Mouse (Mus musculus): ENCODE measurements around the gene Ubac2. TPM values are rescaled to one million over a fixed set of nuclear protein-coding genes. Genes with fewer than 3 reads are reported as not detected.
A peak's percentile ranks its signal among the peaks of the same experiment; 100 is the strongest.
"Not testable (repeated sequence)": the region's sequence is repeated elsewhere in the genome, so short reads cannot be mapped to it uniquely, and the experiment has no call there.

Ubac2 gene
- 48.3 and 53.8 TPM in 2 replicates for polyA plus RNA-seq (2015; fragmentation: Nextera tagmentation; extraction: Ambion mirVana)

DNA sequence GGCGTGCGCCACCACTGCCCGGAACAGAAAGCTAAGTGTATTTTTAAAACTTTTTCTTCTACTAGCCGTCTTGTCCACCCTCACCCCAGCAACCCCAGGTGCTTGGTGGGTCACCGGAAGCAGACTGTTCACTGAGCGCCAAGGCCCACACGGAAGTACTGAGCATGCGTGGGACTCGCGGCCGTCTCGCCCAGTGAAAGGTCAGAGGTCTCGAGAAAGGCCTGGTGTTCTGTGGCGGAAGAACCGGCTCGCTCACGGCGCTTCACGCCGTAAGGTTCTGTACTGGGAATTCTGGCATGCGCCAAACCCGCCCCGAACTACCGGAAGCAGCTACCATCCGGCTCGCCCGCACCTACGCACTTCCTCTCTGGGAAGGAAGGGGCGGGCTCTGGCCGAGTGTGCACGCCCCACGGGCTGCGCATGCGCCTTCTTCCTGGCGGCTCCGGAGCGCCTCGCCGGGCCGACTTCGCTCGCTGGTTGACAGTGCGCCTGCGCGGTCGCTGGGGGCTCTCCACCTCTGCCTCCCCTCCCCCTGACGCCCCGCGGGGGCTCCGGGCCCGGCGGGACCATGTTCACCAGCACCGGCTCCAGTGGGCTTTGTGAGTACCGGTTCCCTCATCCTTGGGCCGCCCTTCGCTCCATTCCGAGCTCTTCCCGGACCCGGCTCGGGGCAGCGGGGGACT, at the start of gene Ubac2:
TSS of gene Ubac2 (plus strand) at position 445 of the 683 bp plus-strand sequence.
- H3K4me2 ChIP-seq (ENCODE audit: low read depth, low read length) = peak within 1 kb of the TSS; percentile 99
- WGBS = under 1% methylated on average over 61 of the region's 61 CpGs

GRCm38 (mm10) chr14:121829816-121830442, 48.5 kb upstream of the Ubac2 start:
- H3K9ac ChIP-seq (ENCODE audit: low read length) = no peak overlapping the region
- WGBS = 68% methylated on average over 4 of the region's 4 CpGs
- no peak overlapping the region for H3K27ac ChIP-seq (ENCODE audit: low read length)
- H3K4me2 ChIP-seq (ENCODE audit: low read depth, low read length) = no peak overlapping the region
- peaks cover 4% of the 10 kb centered on the region; the same call in 1 of the 2 replicates for H3K4me1 ChIP-seq (ENCODE audit: control insufficient read depth, insufficient read depth, low read length)
- no peaks in the 10 kb centered on the region for H3K27me3 ChIP-seq (ENCODE audit: control insufficient read depth, insufficient read depth, low read length)
- no peak for ATAC-seq (replicated peaks; ENCODE audit: extremely low read depth, insufficient read depth, low FRiP score)
- no peaks in the 10 kb centered on the region for H3K36me3 ChIP-seq (ENCODE audit: control insufficient read depth, insufficient read depth)
- 0 out of 2 replicates have a peak, but pooled peaks cover 2% of the 10 kb centered on the region for H3K9me3 ChIP-seq (replicated peaks; ENCODE audit: control insufficient read depth, low read length)
- no peak overlapping the region for H3K4me3 ChIP-seq (ENCODE audit: low read length)

More for the DNA sequence above, at the start of gene Ubac2:
- Histone ChIP-seq H3K9ac (ENCODE audit: low read length) (peak within 1 kb of the TSS; percentile 98), H3K27ac (ENCODE audit: low read length) (peak within 1 kb of the TSS; percentile 96), H3K27me3 (ENCODE audit: control insufficient read depth, insufficient read depth, low read length) (no peaks in the 10 kb centered on the region), H3K4me3 (ENCODE audit: low read length) (peak within 1 kb of the TSS; percentile 97), H3K36me3 (ENCODE audit: control insufficient read depth, insufficient read depth) (no peaks in the 10 kb centered on the region), H3K4me1 (ENCODE audit: control insufficient read depth, insufficient read depth, low read length) (peaks cover 10% of the 10 kb centered on the region), H3K9me3 (replicated peaks; ENCODE audit: control insufficient read depth, low read length) (no peaks in the 10 kb centered on the region)
- peak; percentile 97 for ATAC-seq (replicated peaks; ENCODE audit: extremely low read depth, insufficient read depth, low FRiP score)

DNA sequence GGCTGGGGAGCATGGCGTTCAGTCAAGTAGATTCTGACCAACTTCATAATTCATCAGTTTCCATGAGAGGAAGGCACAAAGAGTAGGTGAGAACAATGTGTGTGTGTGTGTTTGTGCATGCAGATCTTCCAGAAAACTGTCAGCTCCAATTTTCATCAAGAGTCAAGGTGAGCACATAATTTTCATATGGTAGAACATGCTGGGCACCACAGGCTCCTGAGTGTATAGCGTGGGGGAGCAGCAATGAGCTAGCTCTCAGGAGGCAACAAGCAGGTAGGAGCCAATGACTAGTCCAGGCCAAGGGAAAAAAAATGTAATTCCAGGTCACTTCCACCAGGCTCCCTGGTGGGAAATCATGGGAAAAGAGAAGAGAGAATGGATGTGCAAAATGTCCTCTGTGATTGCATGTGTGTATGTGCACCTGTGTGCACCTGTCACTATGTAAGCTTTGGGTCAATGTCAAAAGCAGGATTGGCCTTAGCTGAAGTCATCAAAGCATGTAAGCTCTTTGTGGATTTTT, 45.4 kb upstream of the Ubac2 start:
- Histone ChIP-seq H3K27ac (ENCODE audit: low read length) (no peak overlapping the region), H3K27me3 (ENCODE audit: control insufficient read depth, insufficient read depth, low read length) (no peaks in the 10 kb centered on the region), H3K4me2 (ENCODE audit: low read depth, low read length) (no peak overlapping the region), H3K9ac (ENCODE audit: low read length) (no peak overlapping the region), H3K4me3 (ENCODE audit: low read length) (no peak overlapping the region), H3K4me1 (ENCODE audit: control insufficient read depth, insufficient read depth, low read length) (no peaks in the 10 kb centered on the region), H3K36me3 (ENCODE audit: control insufficient read depth, insufficient read depth) (no peaks in the 10 kb centered on the region), H3K9me3 (replicated peaks; ENCODE audit: control insufficient read depth, low read length) (peaks cover 13% of the 10 kb centered on the region)
- ATAC-seq (replicated peaks; ENCODE audit: extremely low read depth, insufficient read depth, low FRiP score) = no peak
- WGBS = 73% methylated on average over 2 of the region's 2 CpGs

DNA sequence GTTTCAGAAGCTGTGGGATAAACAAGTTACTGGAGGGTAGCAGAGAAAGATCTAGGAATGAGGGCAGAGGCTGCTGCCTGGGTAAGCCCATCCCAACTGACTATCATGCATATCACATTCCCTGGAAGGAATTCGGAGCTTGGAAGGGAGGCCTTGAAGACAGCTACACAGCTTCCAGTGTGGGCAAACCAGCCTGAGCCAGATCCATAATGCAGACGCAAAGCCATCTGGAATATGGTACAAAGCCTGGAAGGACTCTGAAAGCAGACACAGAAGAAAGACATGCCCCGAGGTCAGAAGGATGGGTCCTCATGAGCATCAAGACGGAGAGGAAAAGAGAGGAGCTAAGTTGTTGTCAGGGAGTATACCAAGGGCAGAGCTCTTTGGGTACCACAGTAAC, 40.3 kb upstream of the Ubac2 start:
- H3K4me3 ChIP-seq (ENCODE audit: low read length) = no peak overlapping the region
- no peaks in the 10 kb centered on the region for H3K27me3 ChIP-seq (ENCODE audit: control insufficient read depth, insufficient read depth, low read length)
- H3K4me1 ChIP-seq (ENCODE audit: control insufficient read depth, insufficient read depth, low read length) = no peaks in the 10 kb centered on the region
- no peak overlapping the region for H3K9ac ChIP-seq (ENCODE audit: low read length)
- H3K36me3 ChIP-seq (ENCODE audit: control insufficient read depth, insufficient read depth) = no peaks in the 10 kb centered on the region
- no peak for ATAC-seq (replicated peaks; ENCODE audit: extremely low read depth, insufficient read depth, low FRiP score)
- 88% methylated on average over 4 of the region's 4 CpGs for WGBS
- peaks cover 30% of the 10 kb centered on the region for H3K9me3 ChIP-seq (replicated peaks; ENCODE audit: control insufficient read depth, low read length)
- H3K4me2 ChIP-seq (ENCODE audit: low read depth, low read length) = no peak overlapping the region
- no peak overlapping the region for H3K27ac ChIP-seq (ENCODE audit: low read length)

DNA sequence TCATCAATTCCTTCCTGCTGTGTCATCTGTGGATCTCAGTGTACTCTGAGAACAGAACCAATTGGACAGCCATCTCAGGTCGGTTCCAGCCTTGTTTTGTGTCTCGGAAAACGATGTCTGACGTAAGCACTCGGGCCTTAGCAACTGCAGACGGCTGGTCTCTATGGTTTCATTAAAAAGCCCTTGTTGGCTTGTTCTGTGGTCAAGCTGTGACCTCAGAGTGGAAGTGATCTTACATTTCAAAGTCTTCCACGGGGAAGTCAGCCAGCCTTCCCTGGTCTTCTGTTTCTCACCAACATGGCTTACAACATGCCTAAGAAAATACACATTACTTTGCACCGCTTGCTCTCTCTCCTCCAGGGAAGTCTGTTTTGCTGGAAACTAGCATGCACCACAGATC, 38.2 kb upstream of the Ubac2 start:
- Histone ChIP-seq H3K9me3 (replicated peaks; ENCODE audit: control insufficient read depth, low read length) (peaks cover 25% of the 10 kb centered on the region), H3K9ac (ENCODE audit: low read length) (no peak overlapping the region), H3K27ac (ENCODE audit: low read length) (no peak overlapping the region), H3K27me3 (ENCODE audit: control insufficient read depth, insufficient read depth, low read length) (no peaks in the 10 kb centered on the region), H3K4me3 (ENCODE audit: low read length) (no peak overlapping the region), H3K4me2 (ENCODE audit: low read depth, low read length) (no peak overlapping the region), H3K4me1 (ENCODE audit: control insufficient read depth, insufficient read depth, low read length) (no peaks in the 10 kb centered on the region), H3K36me3 (ENCODE audit: control insufficient read depth, insufficient read depth) (no peaks in the 10 kb centered on the region)
- 88% methylated on average over 8 of the region's 8 CpGs for WGBS
- ATAC-seq (replicated peaks; ENCODE audit: extremely low read depth, insufficient read depth, low FRiP score) = no peak

DNA sequence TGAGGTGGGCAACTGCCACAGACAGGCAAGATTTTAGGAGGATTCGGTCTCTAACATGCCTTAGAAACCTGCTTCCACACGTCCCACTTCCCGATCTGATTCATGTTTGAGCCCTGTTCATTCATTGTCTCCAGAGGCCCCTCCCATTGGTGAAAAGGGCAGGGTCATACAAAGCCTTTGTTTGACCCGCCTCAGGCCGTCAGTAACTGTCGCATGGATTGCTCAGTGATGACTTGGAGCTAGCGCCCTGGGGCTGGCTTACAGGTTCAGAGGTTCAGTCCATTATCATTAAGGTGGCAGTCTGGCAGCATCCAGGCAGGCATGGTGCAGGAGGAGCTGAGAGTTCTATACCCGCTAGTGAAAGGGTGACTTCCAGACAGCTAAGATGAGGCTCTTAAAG, 33.9 kb upstream of the Ubac2 start:
- no peaks in the 10 kb centered on the region for H3K27me3 ChIP-seq (ENCODE audit: control insufficient read depth, insufficient read depth, low read length)
- no peaks in the 10 kb centered on the region for H3K4me1 ChIP-seq (ENCODE audit: control insufficient read depth, insufficient read depth, low read length)
- no peak overlapping the region for H3K9ac ChIP-seq (ENCODE audit: low read length)
- ATAC-seq (replicated peaks; ENCODE audit: extremely low read depth, insufficient read depth, low FRiP score) = no peak
- H3K4me2 ChIP-seq (ENCODE audit: low read depth, low read length) = no peak overlapping the region
- H3K4me3 ChIP-seq (ENCODE audit: low read length) = no peak overlapping the region
- H3K9me3 ChIP-seq (replicated peaks; ENCODE audit: control insufficient read depth, low read length) = peaks cover 6% of the 10 kb centered on the region; the same call in 1 of the 2 replicates
- WGBS = 71% methylated on average over 8 of the region's 8 CpGs
- no peak overlapping the region for H3K27ac ChIP-seq (ENCODE audit: low read length)
- no peaks in the 10 kb centered on the region for H3K36me3 ChIP-seq (ENCODE audit: control insufficient read depth, insufficient read depth)

DNA sequence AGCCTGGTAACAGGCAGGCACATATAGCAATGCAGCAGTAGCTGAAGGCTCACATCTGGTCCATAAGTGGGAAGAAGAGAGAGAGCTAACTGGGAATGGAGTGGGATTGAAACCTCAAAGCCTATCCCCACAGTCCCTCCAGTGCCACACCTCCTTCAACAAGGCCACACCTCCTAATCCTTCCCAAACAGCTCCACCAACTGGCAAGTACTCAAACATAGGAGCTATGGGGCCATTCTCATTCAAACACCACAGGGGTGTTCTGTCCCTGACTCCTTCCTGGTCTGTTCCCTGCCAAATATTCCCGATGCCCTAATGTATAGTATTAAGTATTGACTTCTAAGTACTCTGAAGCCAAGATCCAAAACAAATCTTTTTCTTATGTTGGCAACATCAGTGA, 27.2 kb upstream of the Ubac2 start:
- Histone ChIP-seq H3K4me3 (ENCODE audit: low read length) (no peak overlapping the region), H3K27me3 (ENCODE audit: control insufficient read depth, insufficient read depth, low read length) (no peaks in the 10 kb centered on the region), H3K4me1 (ENCODE audit: control insufficient read depth, insufficient read depth, low read length) (no peaks in the 10 kb centered on the region), H3K27ac (ENCODE audit: low read length) (no peak overlapping the region), H3K9me3 (replicated peaks; ENCODE audit: control insufficient read depth, low read length) (no peaks in the 10 kb centered on the region), H3K9ac (ENCODE audit: low read length) (no peak overlapping the region), H3K4me2 (ENCODE audit: low read depth, low read length) (no peak overlapping the region), H3K36me3 (ENCODE audit: control insufficient read depth, insufficient read depth) (no peaks in the 10 kb centered on the region)
- WGBS = 80% methylated on average over 1 of the region's 1 CpGs
- no peak for ATAC-seq (replicated peaks; ENCODE audit: extremely low read depth, insufficient read depth, low FRiP score)

GRCm38 (mm10) chr14:121852531-121852930, 25.9 kb upstream of the Ubac2 start:
- H3K4me2 ChIP-seq (ENCODE audit: low read depth, low read length) = no peak overlapping the region
- H3K9ac ChIP-seq (ENCODE audit: low read length) = no peak overlapping the region
- H3K27me3 ChIP-seq (ENCODE audit: control insufficient read depth, insufficient read depth, low read length) = no peaks in the 10 kb centered on the region
- H3K9me3 ChIP-seq (replicated peaks; ENCODE audit: control insufficient read depth, low read length) = no peaks in the 10 kb centered on the region
- no peak for ATAC-seq (replicated peaks; ENCODE audit: extremely low read depth, insufficient read depth, low FRiP score)
- H3K27ac ChIP-seq (ENCODE audit: low read length) = no peak overlapping the region
- no peaks in the 10 kb centered on the region for H3K36me3 ChIP-seq (ENCODE audit: control insufficient read depth, insufficient read depth)
- no peak overlapping the region for H3K4me3 ChIP-seq (ENCODE audit: low read length)
- 59% methylated on average over 8 of the region's 8 CpGs for WGBS
- H3K4me1 ChIP-seq (ENCODE audit: control insufficient read depth, insufficient read depth, low read length) = no peaks in the 10 kb centered on the region

GRCm38 (mm10) chr14:121865162-121865561, 13.3 kb upstream of the Ubac2 start:
- H3K27ac ChIP-seq (ENCODE audit: low read length); H3K4me1 ChIP-seq (ENCODE audit: control insufficient read depth, insufficient read depth, low read length); H3K36me3 ChIP-seq (ENCODE audit: control insufficient read depth, insufficient read depth); H3K9me3 ChIP-seq (replicated peaks; ENCODE audit: control insufficient read depth, low read length); H3K9ac ChIP-seq (ENCODE audit: low read length); H3K27me3 ChIP-seq (ENCODE audit: control insufficient read depth, insufficient read depth, low read length); H3K4me2 ChIP-seq (ENCODE audit: low read depth, low read length); H3K4me3 ChIP-seq (ENCODE audit: low read length): not testable (repeated sequence)
- WGBS = 10% methylated on average over 2 of the region's 2 CpGs
- ATAC-seq (replicated peaks; ENCODE audit: extremely low read depth, insufficient read depth, low FRiP score) = peak; percentile 55; the same call in 1 of the 2 replicates
